Mouse (Mus musculus) forebrain, embryonic 12.5 days (tissue): Measurements from ENCODE around the gene Gm13199. TPM values are rescaled to one million over a fixed set of nuclear protein-coding genes. Genes with fewer than 3 reads are reported as not detected.

Experiments
- ATAC-seq: fragments of 200-750 bp; cut with Nextera tagmentation; 2 replicates; pipeline ENCODE4 v1.8.0; 2017; ENCODE audit warnings: moderate TSS enrichment; ENCODE audit not compliant: low FRiP score
- H3K27ac ChIP-seq: fragments of 300-500 bp; sonication (generic); 2 replicates; pipeline ENCODE4 v1.5.1; 2016; ENCODE audit warnings: mild to moderate bottlenecking
- H3K27me3 ChIP-seq: fragments of 300-500 bp; sonication (generic); 2 replicates; pipeline ENCODE4 v1.6.1; 2016; ENCODE audit warnings: mild to moderate bottlenecking
- H3K36me3 ChIP-seq: fragments of 300-500 bp; sonication (generic); replicated peaks from 2 replicates; pipeline ENCODE4 v1.6.1; 2016; ENCODE audit warnings: mild to moderate bottlenecking
- H3K4me1 ChIP-seq: fragments of 300-500 bp; sonication (generic); 2 replicates; pipeline ENCODE4 v1.6.1; 2016
- H3K4me2 ChIP-seq: fragments of 300-500 bp; sonication (generic); 2 replicates; pipeline ENCODE4 v1.6.1; 2016; ENCODE audit warnings: mild to moderate bottlenecking, moderate library complexity
- H3K4me3 ChIP-seq: fragments of 300-500 bp; sonication (generic); replicated peaks from 2 replicates; pipeline ENCODE4 v1.5.1; 2016; ENCODE audit warnings: mild to moderate bottlenecking
- H3K9ac ChIP-seq: fragments of 300-500 bp; sonication (generic); 2 replicates; pipeline ENCODE4 v1.6.1; 2016; ENCODE audit warnings: mild to moderate bottlenecking
- H3K9me3 ChIP-seq: fragments of 300-500 bp; sonication (generic); 2 replicates; pipeline ENCODE4 v1.6.1; 2016
- WGBS: fragments of 180-500 bp; shearing (Covaris S2); methylation state at CpG from one replicate; pipeline ENCODE4 v1.1.7; 2016; 5-methylcytosine and 5-hydroxymethylcytosine counted together
- polyA plus RNA-seq: library from polyadenylated mRNA; unstranded; fragments of >200 nt; fragmentation: Nextera tagmentation; extraction: Ambion mirVana; gene quantifications from 2 replicates; pipeline ENCODE4 v1.2.1, GENCODE M21; 2016

The Gm13199 gene
- 1.8 and 3.1 TPM in 2 replicates for polyA plus RNA-seq

GRCm38 (mm10) chr2:5862834-5863233 is at the start of gene Gm13199:
TSS of gene Gm13199 (minus strand) at chr2:5862934.
- H3K4me1 ChIP-seq: no peaks in the 10 kb centered on the region
- no peak within 1 kb of the TSS for H3K4me2 ChIP-seq
- no peaks in the 10 kb centered on the region for H3K27me3 ChIP-seq
- no peak within 1 kb of the TSS for H3K9ac ChIP-seq
- no peaks in the 10 kb centered on the region for H3K9me3 ChIP-seq
- no peak for ATAC-seq
- 94% methylated on average over 3 of the region's 3 CpGs for WGBS
- H3K36me3 ChIP-seq: peaks cover 58% of the 10 kb centered on the region
- H3K4me3 ChIP-seq: no peak within 1 kb of the TSS
- no peak within 1 kb of the TSS for H3K27ac ChIP-seq

- H3K27ac ChIP-seq: no peak overlapping the region
- no peak overlapping the region for H3K4me3 ChIP-seq
- H3K9ac ChIP-seq: no peak overlapping the region
- no peak for ATAC-seq
- no peaks in the 10 kb centered on the region for H3K9me3 ChIP-seq
- H3K4me2 ChIP-seq: no peak overlapping the region
- no peaks in the 10 kb centered on the region for H3K36me3 ChIP-seq
- H3K27me3 ChIP-seq: no peaks in the 10 kb centered on the region
- 80% methylated on average over 16 of the region's 16 CpGs for WGBS
- no peaks in the 10 kb centered on the region for H3K4me1 ChIP-seq
Measured at GRCm38 (mm10) chr2:5911282-5911965, 48.7 kb upstream of the Gm13199 start.

DNA sequence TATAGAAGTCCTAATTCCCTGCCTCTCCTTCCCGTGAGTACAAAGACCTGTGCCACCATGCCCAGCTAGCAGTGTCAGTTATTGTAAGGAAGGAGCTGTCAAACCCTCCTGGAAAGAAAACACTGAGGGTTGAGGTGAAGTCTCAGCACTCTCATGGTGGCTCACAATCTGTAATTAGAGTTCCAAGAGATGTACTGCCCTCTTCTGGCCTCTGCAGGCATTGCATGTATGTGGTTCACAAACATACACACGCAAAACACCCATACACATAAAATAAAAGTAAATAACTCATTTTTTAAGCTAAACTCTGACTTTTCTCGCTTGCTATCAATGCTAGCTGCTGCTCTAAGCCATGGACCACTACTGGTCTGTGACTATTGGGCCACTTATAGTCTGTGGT is 43.9 kb upstream of the Gm13199 start:
- Histone ChIP-seq H3K27ac (no peak overlapping the region), H3K9ac (no peak overlapping the region), H3K4me1 (no peaks in the 10 kb centered on the region), H3K4me3 (no peak overlapping the region), H3K27me3 (no peaks in the 10 kb centered on the region), H3K36me3 (no peaks in the 10 kb centered on the region), H3K9me3 (no peaks in the 10 kb centered on the region), H3K4me2 (no peak overlapping the region)
- ATAC-seq: no peak
- 51% methylated on average over 3 of the region's 3 CpGs for whole genome bisulfite sequencing

DNA sequence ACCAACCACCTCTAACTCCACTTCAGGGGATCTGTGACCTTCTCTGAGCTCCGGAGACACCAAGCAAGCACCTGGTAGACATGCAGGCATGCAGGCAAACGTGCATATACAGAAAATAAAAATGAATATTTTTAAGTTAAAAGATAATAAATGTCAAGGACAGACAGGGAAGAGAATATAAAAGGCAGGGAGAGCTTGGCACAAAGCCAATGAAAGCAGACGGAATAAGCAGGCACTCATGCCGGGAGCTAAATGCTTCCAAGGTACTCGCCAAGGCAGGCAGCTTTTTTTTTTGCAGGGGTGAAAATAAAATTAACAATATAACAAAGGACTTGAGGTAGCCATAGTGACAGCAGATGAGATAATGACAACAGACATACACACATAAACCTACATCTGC is 43.4 kb upstream of the Gm13199 start:
- H3K4me3 ChIP-seq: no peak overlapping the region

DNA sequence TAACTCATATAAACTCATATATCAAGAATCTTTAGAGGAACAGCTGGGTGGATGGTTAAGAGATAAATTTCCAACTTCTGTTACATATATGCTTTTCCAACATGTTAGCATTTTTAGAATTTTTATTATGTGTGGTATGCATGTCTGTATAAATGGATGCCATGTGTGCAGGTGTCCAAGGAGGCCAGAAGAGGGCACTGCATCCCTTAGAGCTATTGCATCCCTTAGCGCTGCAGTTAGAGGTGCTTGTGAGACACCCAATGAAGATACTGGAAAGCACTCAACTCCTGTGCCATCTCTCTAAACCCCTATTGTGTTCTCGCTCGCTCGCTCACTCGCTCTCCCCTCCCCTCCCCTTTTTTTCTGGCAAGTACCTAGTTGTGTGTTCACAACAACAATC is 37.4 kb upstream of the Gm13199 start:
- Histone ChIP-seq H3K36me3 (0 out of 2 replicates have a peak, but pooled peaks cover 4% of the 10 kb centered on the region), H3K27ac (no peak overlapping the region), H3K4me2 (no peak overlapping the region), H3K4me3 (no peak overlapping the region), H3K9me3 (no peaks in the 10 kb centered on the region), H3K27me3 (no peaks in the 10 kb centered on the region), H3K9ac (no peak overlapping the region), H3K4me1 (no peaks in the 10 kb centered on the region)
- no peak for ATAC-seq
- WGBS: 58% methylated on average over 5 of the region's 5 CpGs

More for the DNA sequence above, 43.4 kb upstream of the Gm13199 start:
- H3K4me1 ChIP-seq: no peaks in the 10 kb centered on the region
- 50% methylated on average over 5 of the region's 5 CpGs for WGBS
- H3K4me2 ChIP-seq: no peak overlapping the region
- no peaks in the 10 kb centered on the region for H3K36me3 ChIP-seq
- no peaks in the 10 kb centered on the region for H3K27me3 ChIP-seq
- H3K27ac ChIP-seq: peak overlapping the region; percentile 26; the same call in 1 of the 2 replicates
- no peak overlapping the region for H3K9ac ChIP-seq
- no peak for ATAC-seq
- H3K9me3 ChIP-seq: no peaks in the 10 kb centered on the region

DNA sequence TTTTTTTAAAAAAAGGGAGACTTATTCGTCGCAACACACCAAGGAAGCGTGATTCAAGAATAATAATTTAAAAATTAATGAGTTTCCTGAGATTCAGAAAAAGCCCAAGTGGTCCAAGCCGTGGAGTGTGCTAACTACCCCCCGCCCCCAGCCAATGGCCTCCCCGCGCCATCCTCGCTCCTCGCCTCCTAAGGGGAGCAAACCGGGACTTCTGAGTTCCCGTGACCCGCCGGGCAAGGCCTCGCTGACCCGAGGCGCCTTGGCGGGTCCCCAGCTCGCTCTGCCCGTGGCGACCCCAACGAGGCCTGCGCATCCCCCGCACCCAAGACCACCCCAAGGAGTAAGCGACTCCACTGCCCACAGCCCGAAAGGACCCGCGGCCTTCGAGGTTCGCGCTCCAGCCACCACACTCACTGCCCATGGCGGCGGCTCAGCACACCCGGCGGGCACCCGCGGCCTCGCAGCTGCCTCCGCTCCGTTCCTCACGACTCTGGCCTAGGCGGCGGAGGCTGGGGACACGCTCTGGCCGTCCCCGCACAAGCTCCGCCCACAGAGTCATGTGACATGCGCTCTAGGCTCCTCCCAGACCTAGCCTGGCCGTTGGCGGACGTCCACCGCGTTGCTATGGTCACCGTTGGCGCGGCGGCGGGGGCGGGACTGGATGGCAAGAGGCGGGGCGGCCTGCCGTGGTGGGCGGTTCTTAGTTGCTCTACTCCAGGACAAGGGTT is 32.3 kb upstream of the Gm13199 start, which contains the start of gene Sec61a2:
Gene Sec61a2 (minus strand): TSS at position 590 of the 728 bp plus-strand sequence.
- Histone ChIP-seq H3K9me3 (no peaks in the 10 kb centered on the region), H3K27ac (peak within 1 kb of the TSS; percentile 82), H3K36me3 (peaks cover 19% of the 10 kb centered on the region; the same call in 1 of the 2 replicates), H3K27me3 (no peaks in the 10 kb centered on the region), H3K4me3 (peak within 1 kb of the TSS; percentile 88), H3K4me1 (peaks cover 8% of the 10 kb centered on the region), H3K9ac (peak within 1 kb of the TSS; percentile 92), H3K4me2 (peak within 1 kb of the TSS; percentile 63)
- ATAC-seq: peak; percentile 100
- under 1% methylated on average over 62 of the region's 62 CpGs for WGBS

GRCm38 (mm10) chr2:5894296-5894695 is 31.6 kb upstream of the Gm13199 start:
- Histone ChIP-seq H3K9me3 (no peaks in the 10 kb centered on the region), H3K4me1 (peaks cover 8% of the 10 kb centered on the region), H3K27me3 (no peaks in the 10 kb centered on the region), H3K9ac (peak overlapping the region; percentile 92), H3K4me2 (peak overlapping the region; percentile 63), H3K27ac (no peak overlapping the region), H3K4me3 (peak overlapping the region; percentile 88), H3K36me3 (peaks cover 23% of the 10 kb centered on the region; the same call in 1 of the 2 replicates)
- ATAC-seq: no peak
- 50% methylated on average over 11 of the region's 11 CpGs for WGBS

DNA sequence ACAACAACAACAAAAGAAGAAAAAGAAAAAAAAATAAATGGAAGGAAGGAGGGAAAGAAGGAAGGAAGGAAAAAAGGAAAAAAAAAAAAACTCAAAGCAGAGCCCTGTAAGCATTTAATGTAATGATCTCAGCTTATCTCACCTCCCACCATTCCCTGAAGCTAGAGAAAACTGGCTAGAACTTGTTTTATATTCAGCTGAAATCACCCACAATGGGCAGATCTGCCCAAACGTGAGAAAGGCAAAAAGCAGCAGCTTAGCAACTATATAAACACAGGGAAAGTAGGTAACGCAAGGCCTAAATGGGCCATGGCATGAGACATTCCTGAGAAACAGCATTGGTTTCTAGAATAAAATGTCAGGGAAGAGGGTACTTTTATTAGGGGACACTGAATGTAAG is 26.7 kb upstream of the Gm13199 start:
- Histone ChIP-seq H3K4me2 (no peak overlapping the region), H3K9ac (no peak overlapping the region), H3K4me3 (no peak overlapping the region), H3K36me3 (peaks cover 54% of the 10 kb centered on the region), H3K9me3 (no peaks in the 10 kb centered on the region), H3K27ac (no peak overlapping the region), H3K27me3 (no peaks in the 10 kb centered on the region), H3K4me1 (peaks cover 7% of the 10 kb centered on the region)
- no peak for ATAC-seq
- 75% methylated on average over 2 of the region's 2 CpGs for WGBS

- H3K4me1 ChIP-seq: peaks cover 3% of the 10 kb centered on the region; the same call in 1 of the 2 replicates
- no peak overlapping the region for H3K4me3 ChIP-seq
- 89% methylated on average over 5 of the region's 5 CpGs for whole genome bisulfite sequencing
- no peak overlapping the region for H3K27ac ChIP-seq
- H3K9me3 ChIP-seq: no peaks in the 10 kb centered on the region
- no peak overlapping the region for H3K9ac ChIP-seq
- ATAC-seq: no peak
- no peak overlapping the region for H3K4me2 ChIP-seq
- peaks cover 57% of the 10 kb centered on the region for H3K36me3 ChIP-seq
- H3K27me3 ChIP-seq: no peaks in the 10 kb centered on the region
Measured at GRCm38 (mm10) chr2:5888865-5889264, 26.1 kb upstream of the Gm13199 start.

DNA sequence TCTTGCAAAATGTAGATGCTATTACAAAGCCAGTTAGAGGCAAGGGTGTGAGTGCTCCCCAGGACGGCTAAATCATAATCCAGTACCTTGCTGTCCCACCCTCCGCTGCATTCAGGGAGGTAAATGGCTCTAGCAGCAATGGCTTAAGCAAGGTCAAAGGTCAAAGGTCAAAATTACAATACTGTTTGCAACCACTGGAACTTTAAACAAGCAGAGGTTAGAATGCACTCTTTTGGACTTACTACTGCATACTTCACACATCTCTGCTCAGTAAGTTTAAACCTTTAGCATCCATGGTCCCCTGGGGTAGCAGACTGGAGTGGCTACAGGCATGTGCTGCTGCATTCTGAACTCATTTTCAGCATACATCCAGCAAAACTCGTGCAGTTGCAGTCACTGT is 14.7 kb upstream of the Gm13199 start:
- Histone ChIP-seq H3K4me1 (no peaks in the 10 kb centered on the region), H3K27ac (no peak overlapping the region), H3K9me3 (no peaks in the 10 kb centered on the region), H3K4me3 (no peak overlapping the region), H3K9ac (no peak overlapping the region), H3K4me2 (no peak overlapping the region), H3K36me3 (peaks cover 72% of the 10 kb centered on the region), H3K27me3 (no peaks in the 10 kb centered on the region)
- WGBS: 74% methylated on average over 3 of the region's 3 CpGs
- ATAC-seq: no peak

GRCm38 (mm10) chr2:5869746-5870145 is 7.0 kb upstream of the Gm13199 start:
- Histone ChIP-seq H3K4me2 (no peak overlapping the region), H3K9ac (no peak overlapping the region), H3K27ac (no peak overlapping the region), H3K4me1 (no peaks in the 10 kb centered on the region), H3K36me3 (peaks cover 69% of the 10 kb centered on the region), H3K4me3 (no peak overlapping the region), H3K27me3 (no peaks in the 10 kb centered on the region), H3K9me3 (no peaks in the 10 kb centered on the region)
- ATAC-seq: no peak
- 93% methylated on average over 5 of the region's 5 CpGs for WGBS

GRCm38 (mm10) chr2:5867681-5868080 is 4.9 kb upstream of the Gm13199 start:
- Histone ChIP-seq H3K27ac (no peak overlapping the region), H3K27me3 (no peaks in the 10 kb centered on the region), H3K4me3 (no peak overlapping the region), H3K9ac (no peak overlapping the region), H3K36me3 (peaks cover 62% of the 10 kb centered on the region), H3K4me2 (no peak overlapping the region), H3K9me3 (no peaks in the 10 kb centered on the region), H3K4me1 (no peaks in the 10 kb centered on the region)
- 90% methylated on average over 2 of the region's 2 CpGs for WGBS
- no peak for ATAC-seq
